Comparison of ENCODE assay signal across 9 mouse cellular contexts in the genomic region with DNA sequence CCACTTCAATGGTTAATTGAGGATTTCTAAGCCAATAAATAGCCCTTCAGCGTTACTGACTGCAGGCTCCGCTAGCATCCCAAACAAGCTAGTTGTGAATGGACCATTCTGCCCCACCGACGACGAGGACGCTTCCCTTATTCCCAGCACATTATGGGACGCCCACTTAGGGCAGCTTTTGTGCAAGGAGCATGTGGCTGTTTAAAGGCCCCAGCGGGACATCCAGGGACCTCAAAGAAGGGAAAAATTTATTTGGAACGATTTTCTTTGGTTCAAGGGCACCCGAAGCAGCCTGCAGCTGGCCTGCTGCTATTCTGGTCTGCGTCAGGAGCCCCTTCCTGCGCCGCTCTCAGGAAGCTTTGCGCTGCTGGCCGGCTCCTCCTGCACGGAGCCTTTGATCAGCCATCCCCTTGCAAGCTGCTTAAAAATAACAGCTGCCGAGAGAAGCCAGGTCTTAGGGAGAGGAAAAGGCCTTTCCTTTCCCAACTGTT.
DNase-seq lines count a peak whose midpoint lies in the region; ATAC-seq and TF ChIP-seq lines count a peak whose summit lies in the region.
"Had no signal": no experiment of that assay in that cellular context is flagged by ENCODE, and none has a peak within 500 bp of the region (broad histone marks: within the 10 kb centered on the region; RNA-seq: fewer than 3 reads in every experiment).

No protein-coding gene starts in this region.

- 0 out of 2 replicates have a peak, but pooled peaks cover 3% of the 10 kb centered on the region for H3K9me3 ChIP-seq in forebrain, postnatal 0 days (ENCODE audit: low read length)

- peak overlapping the region; percentile 43 for H3K4me2 ChIP-seq in forebrain, postnatal 0 days (ENCODE audit: low read depth)

- no peak overlapping the region for H3K4me3 ChIP-seq in forebrain, postnatal 0 days (ENCODE audit: low read depth, low read length)
- H3K4me3 ChIP-seq in small intestine, adult 2 months (ENCODE audit: low read depth, low read length): no peak overlapping the region
- H3K4me3 ChIP-seq: erythroblast, embryonic 14.5 days had no signal

- peak overlapping the region; percentile 22; the same call in 1 of the 2 replicates for H3K9ac ChIP-seq in forebrain, postnatal 0 days

- H3K27me3 ChIP-seq in forebrain, postnatal 0 days (ENCODE audit: insufficient read depth, low read length): no peaks in the 10 kb centered on the region
- peaks cover 2% of the 10 kb centered on the region; the same call in 1 of the 2 replicates for H3K27me3 ChIP-seq in small intestine, adult 2 months (ENCODE audit: control insufficient read depth, insufficient read depth, low read length)

- DNase-seq in cerebellum, postnatal 14 days: peak; percentile 13 to 15
- no peak for DNase-seq in cerebellum, adult 9-10 months
- peak; percentile 62 for DNase-seq in forebrain, postnatal 0 days
- DNase-seq in heart, postnatal 4 days: peak; percentile 68
- peak; percentile 25 to 29 for DNase-seq in layer of hippocampus, adult 8-10 months (ENCODE audit: low spot score in 2 of 2)
- DNase-seq in lung, postnatal 14 days: peak; percentile 47
- DNase-seq in cerebellum, postnatal 36 days: no peak

- H3K4me1 ChIP-seq in forebrain, postnatal 0 days (ENCODE audit: insufficient read depth): peaks cover 4% of the 10 kb centered on the region; the same call in 1 of the 2 replicates
- H3K4me1 ChIP-seq in small intestine, adult 2 months (ENCODE audit: control insufficient read depth, insufficient read depth, insufficient read length, low read length): no peaks in the 10 kb centered on the region

- no peak for TF ChIP-seq CTCF in forebrain, postnatal 0 days (IDR thresholded peaks at IDR 0.05; ENCODE audit: low read depth)
- no peak for TF ChIP-seq CTCF in small intestine, adult 2 months (IDR thresholded peaks at IDR 0.05; ENCODE audit: extremely low read depth, insufficient read length, insufficient replicate concordance, low read depth, low read length)

- peak; percentile 86 for ATAC-seq in forebrain, postnatal 0 days

- 3% methylated on average over 17 of the region's 17 CpGs for WGBS in forebrain, postnatal 0 days
- WGBS in small intestine, adult 2 months: 34% methylated on average over 17 of the region's 17 CpGs

- no peak for TF ChIP-seq POLR2A in small intestine, adult 2 months (IDR thresholded peaks at IDR 0.05; ENCODE audit: low read depth, low read length)

- no peak overlapping the region; the same call in 1 of the 2 replicates for H3K27ac ChIP-seq in forebrain, postnatal 0 days (ENCODE audit: low read depth, low read length)
- H3K27ac ChIP-seq in small intestine, adult 2 months (ENCODE audit: insufficient read depth, low read depth, low read length): peak overlapping the region; percentile 59

- no peaks in the 10 kb centered on the region for H3K36me3 ChIP-seq in forebrain, postnatal 0 days (ENCODE audit: insufficient read depth)
- no peaks in the 10 kb centered on the region for H3K36me3 ChIP-seq in small intestine, adult 2 months (ENCODE audit: control insufficient read depth, insufficient read depth, low read length)

Comparison
In these comparisons a context has a peak if more than half of its experiments do, and no peak if none do; other contexts are left out.
1. DNase-seq: peak in cerebellum, postnatal 14 days (2 of 2), forebrain, postnatal 0 days (single experiment), heart, postnatal 4 days (single experiment), layer of hippocampus, adult 8-10 months (2 of 2) and lung, postnatal 14 days (single experiment); none in cerebellum, adult 9-10 months (single experiment) and cerebellum, postnatal 36 days (0 of 2).